Mouse (Mus musculus): ENCODE results near the gene Aqp7. TPM values are rescaled to one million over a fixed set of nuclear protein-coding genes. Genes with fewer than 3 reads are reported as not detected.
"Not testable (repeated sequence)": the region's sequence is repeated elsewhere in the genome, so short reads cannot be mapped to it uniquely, and the experiment has no call there.

The Aqp7 gene
- polyA plus RNA-seq, 1 experiment: 2.9 TPM

- DNase-seq: no peak
- no peaks in the 10 kb centered on the region for H3K4me1 ChIP-seq (ENCODE audit: control insufficient read depth, insufficient read depth, low read length)
- WGBS: 77% methylated on average over 16 of the region's 16 CpGs
- TF ChIP-seq POLR2A (IDR thresholded peaks at IDR 0.05; ENCODE audit: borderline replicate concordance, extremely low read depth, low read depth, low read length): no peak
- TF ChIP-seq CTCF (IDR thresholded peaks at IDR 0.05; ENCODE audit: insufficient read depth, low read length): no peak
- H3K4me3 ChIP-seq (replicated peaks; ENCODE audit: extremely low read depth, low read depth, low read length): no peak overlapping the region
Measured at GRCm38 (mm10) chr4:41087459-41088298, 39.7 kb upstream of the Aqp7 start.

- no peak overlapping the region for H3K4me3 ChIP-seq (replicated peaks; ENCODE audit: extremely low read depth, low read depth, low read length)
- no peak for DNase-seq
- TF ChIP-seq CTCF (IDR thresholded peaks at IDR 0.05; ENCODE audit: insufficient read depth, low read length): no peak
- TF ChIP-seq POLR2A (IDR thresholded peaks at IDR 0.05; ENCODE audit: borderline replicate concordance, extremely low read depth, low read depth, low read length): no peak
- 65% methylated on average over 9 of the region's 9 CpGs for WGBS
- no peaks in the 10 kb centered on the region for H3K4me1 ChIP-seq (ENCODE audit: control insufficient read depth, insufficient read depth, low read length)
Measured at GRCm38 (mm10) chr4:41086947-41087346, 39.0 kb upstream of the Aqp7 start.

DNA sequence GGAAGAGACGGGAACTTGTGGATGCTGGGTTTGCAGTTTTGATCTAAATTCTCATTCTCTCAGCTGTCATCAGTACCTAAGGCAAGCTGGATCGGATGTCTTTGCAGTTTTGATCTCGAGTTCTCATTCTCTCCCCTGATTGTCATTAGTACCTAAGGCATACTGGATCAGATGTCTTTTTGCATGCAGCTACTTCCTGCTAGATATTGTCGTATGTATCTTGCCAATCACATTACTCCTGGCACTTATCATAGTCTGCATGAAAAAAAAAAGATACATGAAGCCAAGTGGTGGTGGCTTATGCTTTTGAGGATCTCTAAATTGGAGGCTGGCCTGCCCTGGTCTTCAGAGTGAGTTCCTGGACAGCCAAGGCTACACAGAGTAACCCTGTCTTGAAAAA, 36.9 kb upstream of the Aqp7 start:
- no peak overlapping the region for H3K4me3 ChIP-seq (replicated peaks; ENCODE audit: extremely low read depth, low read depth, low read length)
- no peak for DNase-seq
- TF ChIP-seq CTCF (IDR thresholded peaks at IDR 0.05; ENCODE audit: insufficient read depth, low read length): no peak
- TF ChIP-seq POLR2A (IDR thresholded peaks at IDR 0.05; ENCODE audit: borderline replicate concordance, extremely low read depth, low read depth, low read length): no peak
- 80% methylated on average over 4 of the region's 4 CpGs for WGBS
- no peaks in the 10 kb centered on the region for H3K4me1 ChIP-seq (ENCODE audit: control insufficient read depth, insufficient read depth, low read length)

DNA sequence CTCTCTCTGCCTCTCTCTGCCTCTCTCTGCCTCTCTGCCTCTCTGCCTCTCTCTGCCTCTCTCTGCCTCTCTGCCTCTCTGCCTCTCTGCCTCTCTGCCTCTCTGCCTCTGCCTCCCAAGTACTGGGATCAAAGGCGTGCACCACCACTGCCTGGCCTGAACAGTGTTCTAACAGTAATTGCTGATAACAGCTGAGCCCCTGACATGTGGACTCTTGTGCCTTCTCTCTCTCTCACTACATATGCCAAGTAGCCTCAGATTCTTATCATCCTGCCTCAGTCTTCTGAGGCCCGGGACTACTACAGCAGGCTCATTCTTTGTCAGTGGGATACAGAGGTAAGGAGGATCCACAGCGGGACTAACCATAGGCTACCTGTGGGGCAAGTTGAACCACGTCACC, 34.9 kb upstream of the Aqp7 start:
- not testable (repeated sequence) for H3K4me3 ChIP-seq (replicated peaks; ENCODE audit: extremely low read depth, low read depth, low read length); H3K4me1 ChIP-seq (ENCODE audit: control insufficient read depth, insufficient read depth, low read length); DNase-seq
- WGBS: 50% methylated on average over 4 of the region's 4 CpGs

- no peaks in the 10 kb centered on the region for H3K4me1 ChIP-seq (ENCODE audit: control insufficient read depth, insufficient read depth, low read length)
- TF ChIP-seq CTCF (IDR thresholded peaks at IDR 0.05; ENCODE audit: insufficient read depth, low read length): no peak
- no peak for TF ChIP-seq POLR2A (IDR thresholded peaks at IDR 0.05; ENCODE audit: borderline replicate concordance, extremely low read depth, low read depth, low read length)
- WGBS: 74% methylated on average over 5 of the region's 5 CpGs
- DNase-seq: no peak
- H3K4me3 ChIP-seq (replicated peaks; ENCODE audit: extremely low read depth, low read depth, low read length): no peak overlapping the region
Measured at GRCm38 (mm10) chr4:41081733-41082132, 33.8 kb upstream of the Aqp7 start.

DNA sequence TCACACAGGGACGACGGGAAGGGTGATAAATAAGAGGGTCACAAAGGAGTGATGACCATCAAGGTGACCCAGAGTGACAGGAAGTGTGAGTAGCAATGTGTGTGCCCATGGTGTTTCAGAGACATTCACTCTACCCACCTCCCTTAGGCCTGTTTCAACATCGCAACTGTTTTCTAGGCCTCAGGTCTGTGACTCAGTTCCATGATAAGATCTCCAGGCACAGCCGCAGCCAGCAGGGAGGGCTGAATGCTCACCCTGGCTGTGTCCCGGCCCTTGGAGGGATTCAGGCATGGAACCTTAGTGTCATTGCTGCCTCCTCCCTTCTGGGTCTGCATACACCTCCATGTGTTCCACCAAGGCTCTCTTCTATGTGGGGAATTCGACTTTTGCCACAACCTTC, 30.8 kb upstream of the Aqp7 start:
- 59% methylated on average over 6 of the region's 6 CpGs for WGBS
- no peak for TF ChIP-seq CTCF (IDR thresholded peaks at IDR 0.05; ENCODE audit: insufficient read depth, low read length)
- TF ChIP-seq POLR2A (IDR thresholded peaks at IDR 0.05; ENCODE audit: borderline replicate concordance, extremely low read depth, low read depth, low read length): no peak
- no peak for DNase-seq
- no peaks in the 10 kb centered on the region for H3K4me1 ChIP-seq (ENCODE audit: control insufficient read depth, insufficient read depth, low read length)
- no peak overlapping the region for H3K4me3 ChIP-seq (replicated peaks; ENCODE audit: extremely low read depth, low read depth, low read length)

GRCm38 (mm10) chr4:41074461-41074860, 26.5 kb upstream of the Aqp7 start:
- TF ChIP-seq CTCF (IDR thresholded peaks at IDR 0.05; ENCODE audit: insufficient read depth, low read length) (no peak), POLR2A (IDR thresholded peaks at IDR 0.05; ENCODE audit: borderline replicate concordance, extremely low read depth, low read depth, low read length) (no peak)
- no peak overlapping the region for H3K4me3 ChIP-seq (replicated peaks; ENCODE audit: extremely low read depth, low read depth, low read length)
- DNase-seq: no peak
- 59% methylated on average over 6 of the region's 6 CpGs for WGBS
- no peaks in the 10 kb centered on the region for H3K4me1 ChIP-seq (ENCODE audit: control insufficient read depth, insufficient read depth, low read length)

- 63% methylated on average over 12 of the region's 12 CpGs for WGBS
- Histone ChIP-seq H3K4me1 (ENCODE audit: control insufficient read depth, insufficient read depth, low read length) (no peaks in the 10 kb centered on the region), H3K4me3 (replicated peaks; ENCODE audit: extremely low read depth, low read depth, low read length) (no peak overlapping the region)
- TF ChIP-seq POLR2A (IDR thresholded peaks at IDR 0.05; ENCODE audit: borderline replicate concordance, extremely low read depth, low read depth, low read length) (no peak), CTCF (IDR thresholded peaks at IDR 0.05; ENCODE audit: insufficient read depth, low read length) (no peak)
- DNase-seq: no peak
Measured at GRCm38 (mm10) chr4:41073008-41073817, 25.3 kb upstream of the Aqp7 start.

DNA sequence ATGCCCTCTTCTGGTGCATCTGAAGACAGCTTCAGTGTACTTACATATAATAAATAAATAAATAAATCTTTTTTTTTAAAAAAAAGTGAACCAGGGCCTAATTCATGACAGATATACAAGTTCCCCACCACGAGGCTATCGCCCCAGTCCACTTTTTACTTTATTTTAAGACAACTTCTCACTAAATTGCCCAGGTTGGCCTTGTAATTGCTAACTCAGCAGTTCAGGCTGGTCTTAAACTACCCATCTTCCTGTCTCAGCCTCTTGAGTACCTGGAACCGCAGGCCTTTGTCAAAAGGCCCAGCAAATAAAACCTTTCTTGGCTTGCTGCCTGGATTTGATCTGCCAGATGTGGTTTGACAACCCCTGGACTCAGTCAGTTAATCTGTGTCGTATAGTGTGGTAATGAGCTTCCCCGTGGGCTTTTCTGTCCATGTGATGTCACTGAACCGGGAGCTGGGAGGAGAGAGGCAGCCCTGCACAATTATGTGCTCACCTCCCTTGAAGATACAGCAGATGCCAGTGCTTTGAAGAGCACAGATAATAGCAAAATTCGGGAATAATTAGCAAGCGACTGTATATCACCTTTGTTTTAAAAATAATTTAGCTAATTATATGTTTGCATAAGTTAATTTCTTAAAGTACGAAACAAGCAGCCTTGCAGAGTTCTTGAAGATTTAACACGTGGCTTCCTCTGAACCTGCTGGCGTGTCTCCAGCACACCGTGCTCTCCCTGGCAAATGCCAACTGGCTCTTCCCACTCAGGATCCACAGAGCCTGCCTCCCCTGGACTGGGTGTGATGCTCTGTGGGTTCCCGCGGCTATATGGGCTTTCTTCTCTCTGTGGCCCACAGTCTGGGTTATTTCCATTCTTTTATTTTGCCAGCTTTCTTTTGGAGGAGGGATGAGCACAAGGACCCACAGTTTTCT, 23.8 kb upstream of the Aqp7 start:
- Histone ChIP-seq H3K4me3 (replicated peaks; ENCODE audit: extremely low read depth, low read depth, low read length) (no peak overlapping the region), H3K4me1 (ENCODE audit: control insufficient read depth, insufficient read depth, low read length) (no peaks in the 10 kb centered on the region)
- DNase-seq: no peak
- WGBS: 71% methylated on average over 14 of the region's 14 CpGs
- TF ChIP-seq CTCF (IDR thresholded peaks at IDR 0.05; ENCODE audit: insufficient read depth, low read length) (no peak), POLR2A (IDR thresholded peaks at IDR 0.05; ENCODE audit: borderline replicate concordance, extremely low read depth, low read depth, low read length) (no peak)

All from lung, adult 2 months (tissue).